Mouse (Mus musculus): ENCODE measurements around the gene Dapk1.
A peak's percentile ranks its signal among the peaks of the same experiment; 100 is the strongest.

Gene Dapk1

GRCm38 (mm10) chr13:60743381-60744077, 141.8 kb downstream of the Dapk1 start:
- no peak for DNase-seq

GRCm38 (mm10) chr13:60744078-60744460, 142.3 kb downstream of the Dapk1 start:
- peak; percentile 50 for DNase-seq

GRCm38 (mm10) chr13:60744736-60745135, 143.0 kb downstream of the Dapk1 start:
- DNase-seq, result no peak

- no peak for DNase-seq
Measured at GRCm38 (mm10) chr13:60745358-60745757, 143.6 kb downstream of the Dapk1 start.

- DNase-seq, result no peak
Measured at GRCm38 (mm10) chr13:60746271-60746670, 144.5 kb downstream of the Dapk1 start.

GRCm38 (mm10) chr13:60747201-60747600, 145.5 kb downstream of the Dapk1 start:
- DNase-seq, result no peak

GRCm38 (mm10) chr13:60748556-60748955, 146.8 kb downstream of the Dapk1 start:
- DNase-seq, result no peak

GRCm38 (mm10) chr13:60750930-60751329, 149.2 kb downstream of the Dapk1 start:
- DNase-seq, result no peak

GRCm38 (mm10) chr13:60753216-60753615, 151.5 kb downstream of the Dapk1 start:
- DNase-seq, result no peak

GRCm38 (mm10) chr13:60755251-60755650, 153.5 kb downstream of the Dapk1 start:
- DNase-seq, result no peak

GRCm38 (mm10) chr13:60757292-60757691, 155.5 kb downstream of the Dapk1 start:
- DNase-seq, result no peak

GRCm38 (mm10) chr13:60759136-60759535, 157.4 kb downstream of the Dapk1 start:
- DNase-seq, result no peak

- DNase-seq, result no peak
Measured at GRCm38 (mm10) chr13:60760392-60760791, 158.6 kb downstream of the Dapk1 start.

GRCm38 (mm10) chr13:60761161-60761560, 159.4 kb downstream of the Dapk1 start:
- no peak for DNase-seq

- DNase-seq, result no peak
Measured at GRCm38 (mm10) chr13:60780534-60780933, 178.8 kb downstream of the Dapk1 start.

- no peak for DNase-seq
Measured at GRCm38 (mm10) chr13:60783301-60783700, 181.6 kb downstream of the Dapk1 start.

GRCm38 (mm10) chr13:60786264-60786663, 184.5 kb downstream of the Dapk1 start, which contains the start of gene BC051665:
Gene BC051665, minus strand, starts transcription at chr13:60786364.
- DNase-seq, result no peak

- no peak for DNase-seq
Measured at GRCm38 (mm10) chr13:60789466-60789865, 187.7 kb downstream of the Dapk1 start.

- DNase-seq, result no peak
Measured at GRCm38 (mm10) chr13:60802749-60803148, 201.0 kb downstream of the Dapk1 start, which contains the start of gene Ctsll3. Gene Ctsll3, minus strand, starts transcription at chr13:60802849.

GRCm38 (mm10) chr13:60809690-60810089, 207.9 kb downstream of the Dapk1 start:
- DNase-seq, result no peak

- DNase-seq, result no peak
Measured at GRCm38 (mm10) chr13:60812768-60813167, 211.0 kb downstream of the Dapk1 start.

Measured in cerebellum, adult 11 months (tissue).